Mouse (Mus musculus) heart, embryonic 15.5 days (tissue): ENCODE results near the gene Arl2bp. TPM values are rescaled to one million over a fixed set of nuclear protein-coding genes. Genes with fewer than 3 reads are reported as not detected.
A peak's percentile ranks its signal among the peaks of the same experiment; 100 is the strongest.

Experiments used
- ATAC-seq: fragments of 200-750 bp; cut with Nextera tagmentation; replicated peaks from 2 replicates; pipeline ENCODE4 v1.8.0; 2017; ENCODE audit warnings: low read depth, moderate TSS enrichment; ENCODE audit not compliant: insufficient number of reproducible peaks, insufficient read depth, low FRiP score
- H3K27ac ChIP-seq: fragments of 300-500 bp; sonication (generic); 2 replicates; pipeline ENCODE4 v1.5.1; 2015; ENCODE audit warnings: mild to moderate bottlenecking, inconsistent platforms
- H3K27me3 ChIP-seq: fragments of 300-500 bp; sonication (generic); 2 replicates; pipeline ENCODE4 v1.6.1; 2015; ENCODE audit warnings: inconsistent platforms
- H3K36me3 ChIP-seq: fragments of 300-500 bp; sonication (generic); 2 replicates; pipeline ENCODE4 v1.6.1; 2015; ENCODE audit warnings: mild to moderate bottlenecking, inconsistent platforms
- H3K4me1 ChIP-seq: fragments of 300-500 bp; sonication (generic); replicated peaks from 2 replicates; pipeline ENCODE4 v1.6.1; 2015; ENCODE audit warnings: inconsistent platforms
- H3K4me2 ChIP-seq: fragments of 300-500 bp; sonication (generic); 2 replicates; pipeline ENCODE4 v1.6.1; 2015; ENCODE audit warnings: inconsistent platforms, mild to moderate bottlenecking, moderate library complexity
- H3K4me3 ChIP-seq: fragments of 300-500 bp; sonication (generic); 2 replicates; pipeline ENCODE4 v1.5.1; 2015; ENCODE audit warnings: mild to moderate bottlenecking, inconsistent platforms
- H3K9ac ChIP-seq: fragments of 300-500 bp; sonication (generic); 2 replicates; pipeline ENCODE4 v1.6.1; 2015; ENCODE audit warnings: mild to moderate bottlenecking, inconsistent platforms
- H3K9me3 ChIP-seq: fragments of 300-500 bp; sonication (generic); replicated peaks from 2 replicates; pipeline ENCODE4 v1.6.1; 2016; ENCODE audit warnings: inconsistent platforms
- WGBS: fragments of 180-500 bp; shearing (Covaris S2); methylation state at CpG from one replicate; pipeline ENCODE4 v1.1.7; 2015; ENCODE audit warnings: mixed read lengths; 5-methylcytosine and 5-hydroxymethylcytosine counted together
- polyA plus RNA-seq: library from polyadenylated mRNA; unstranded; fragments of >200 nt; fragmentation: Nextera tagmentation; extraction: Ambion mirVana; gene quantifications from 2 replicates; pipeline ENCODE4 v1.2.1, GENCODE M21; 2015

The Arl2bp gene
- 112 and 121 TPM in 2 replicates for polyA plus RNA-seq

GRCm38 (mm10) chr8:94666456-94667308 lies at the start of gene Arl2bp:
Arl2bp (plus strand) TSS chr8:94666600.
- H3K9ac ChIP-seq = peak within 1 kb of the TSS; percentile 81
- under 1% methylated on average over 74 of the region's 74 CpGs for WGBS
- peak within 1 kb of the TSS; percentile 74 for H3K4me3 ChIP-seq
- peak within 1 kb of the TSS; percentile 72 for H3K4me2 ChIP-seq
- H3K36me3 ChIP-seq = peaks cover 19% of the 10 kb centered on the region
- H3K27ac ChIP-seq = peak within 1 kb of the TSS; percentile 79
- peaks cover 11% of the 10 kb centered on the region; the same call in 1 of the 2 replicates for H3K4me1 ChIP-seq
- peak; percentile 100 for ATAC-seq
- no peaks in the 10 kb centered on the region for H3K27me3 ChIP-seq
- no peaks in the 10 kb centered on the region for H3K9me3 ChIP-seq

- Histone ChIP-seq H3K9me3 (no peaks in the 10 kb centered on the region), H3K27me3 (no peaks in the 10 kb centered on the region), H3K4me3 (no peak overlapping the region), H3K4me1 (no peaks in the 10 kb centered on the region), H3K4me2 (no peak overlapping the region), H3K9ac (no peak overlapping the region), H3K27ac (no peak overlapping the region), H3K36me3 (peaks cover 17% of the 10 kb centered on the region)
- WGBS = 86% methylated on average over 1 of the region's 1 CpGs
- no peak for ATAC-seq
Observed at GRCm38 (mm10) chr8:94624885-94625284, 41.5 kb upstream of the Arl2bp start.

- no peak overlapping the region for H3K9ac ChIP-seq
- H3K4me2 ChIP-seq = no peak overlapping the region
- peaks cover 71% of the 10 kb centered on the region for H3K36me3 ChIP-seq
- no peak overlapping the region for H3K4me3 ChIP-seq
- H3K9me3 ChIP-seq = no peaks in the 10 kb centered on the region
- 87% methylated on average over 2 of the region's 2 CpGs for WGBS
- H3K4me1 ChIP-seq = no peaks in the 10 kb centered on the region
- H3K27ac ChIP-seq = no peak overlapping the region
- no peak for ATAC-seq
- H3K27me3 ChIP-seq = no peaks in the 10 kb centered on the region
Observed at GRCm38 (mm10) chr8:94633564-94634194, 32.7 kb upstream of the Arl2bp start.

GRCm38 (mm10) chr8:94634211-94634610 lies 32.2 kb upstream of the Arl2bp start:
- no peaks in the 10 kb centered on the region for H3K4me1 ChIP-seq
- no peaks in the 10 kb centered on the region for H3K27me3 ChIP-seq
- no peak overlapping the region for H3K4me3 ChIP-seq
- peaks cover 74% of the 10 kb centered on the region for H3K36me3 ChIP-seq
- no peak overlapping the region for H3K9ac ChIP-seq
- no peaks in the 10 kb centered on the region for H3K9me3 ChIP-seq
- H3K27ac ChIP-seq = no peak overlapping the region
- H3K4me2 ChIP-seq = no peak overlapping the region
- no peak for ATAC-seq

GRCm38 (mm10) chr8:94641183-94641582 lies 25.2 kb upstream of the Arl2bp start:
- Histone ChIP-seq H3K9ac (no peak overlapping the region), H3K9me3 (no peaks in the 10 kb centered on the region), H3K27ac (no peak overlapping the region), H3K4me2 (no peak overlapping the region), H3K36me3 (peaks cover 79% of the 10 kb centered on the region), H3K4me3 (no peak overlapping the region), H3K27me3 (no peaks in the 10 kb centered on the region), H3K4me1 (no peaks in the 10 kb centered on the region)
- 71% methylated on average over 2 of the region's 2 CpGs for WGBS
- ATAC-seq = no peak

GRCm38 (mm10) chr8:94641938-94642337 lies 24.5 kb upstream of the Arl2bp start:
- no peaks in the 10 kb centered on the region for H3K27me3 ChIP-seq
- H3K27ac ChIP-seq = no peak overlapping the region
- H3K4me2 ChIP-seq = no peak overlapping the region
- H3K36me3 ChIP-seq = peaks cover 79% of the 10 kb centered on the region
- no peaks in the 10 kb centered on the region for H3K4me1 ChIP-seq
- H3K9ac ChIP-seq = no peak overlapping the region
- ATAC-seq = no peak
- H3K9me3 ChIP-seq = no peaks in the 10 kb centered on the region
- no peak overlapping the region for H3K4me3 ChIP-seq
- 94% methylated on average over 3 of the region's 3 CpGs for WGBS

- no peak for ATAC-seq
- Histone ChIP-seq H3K9me3 (no peaks in the 10 kb centered on the region), H3K27me3 (no peaks in the 10 kb centered on the region), H3K36me3 (peaks cover 68% of the 10 kb centered on the region), H3K4me2 (no peak overlapping the region), H3K4me1 (no peaks in the 10 kb centered on the region), H3K4me3 (no peak overlapping the region), H3K27ac (no peak overlapping the region), H3K9ac (no peak overlapping the region)
- WGBS = 44% methylated on average over 1 of the region's 1 CpGs
Observed at GRCm38 (mm10) chr8:94645202-94645601, 21.2 kb upstream of the Arl2bp start.

- Histone ChIP-seq H3K27ac (no peak overlapping the region), H3K4me1 (no peaks in the 10 kb centered on the region), H3K27me3 (no peaks in the 10 kb centered on the region), H3K9ac (no peak overlapping the region), H3K4me2 (no peak overlapping the region), H3K36me3 (peaks cover 60% of the 10 kb centered on the region), H3K9me3 (no peaks in the 10 kb centered on the region), H3K4me3 (no peak overlapping the region)
- 86% methylated on average over 3 of the region's 3 CpGs for WGBS
- ATAC-seq = no peak
Observed at GRCm38 (mm10) chr8:94646165-94646564, 20.2 kb upstream of the Arl2bp start.

GRCm38 (mm10) chr8:94649496-94649895 lies 16.9 kb upstream of the Arl2bp start:
- Histone ChIP-seq H3K9ac (no peak overlapping the region), H3K9me3 (no peaks in the 10 kb centered on the region), H3K4me2 (no peak overlapping the region), H3K36me3 (peaks cover 65% of the 10 kb centered on the region), H3K4me1 (no peaks in the 10 kb centered on the region), H3K27ac (no peak overlapping the region), H3K27me3 (no peaks in the 10 kb centered on the region), H3K4me3 (no peak overlapping the region)
- ATAC-seq = no peak
- 59% methylated on average over 3 of the region's 3 CpGs for WGBS

GRCm38 (mm10) chr8:94652951-94653350 lies 13.4 kb upstream of the Arl2bp start:
- H3K4me1 ChIP-seq = no peaks in the 10 kb centered on the region

GRCm38 (mm10) chr8:94654994-94655393 lies 11.4 kb upstream of the Arl2bp start:
- Histone ChIP-seq H3K9me3 (no peaks in the 10 kb centered on the region), H3K9ac (no peak overlapping the region), H3K27me3 (no peaks in the 10 kb centered on the region), H3K36me3 (peaks cover 56% of the 10 kb centered on the region), H3K4me2 (no peak overlapping the region), H3K27ac (no peak overlapping the region), H3K4me1 (no peaks in the 10 kb centered on the region), H3K4me3 (no peak overlapping the region)
- no peak for ATAC-seq

More at GRCm38 (mm10) chr8:94652951-94653350, 13.4 kb upstream of the Arl2bp start:
- Histone ChIP-seq H3K4me2 (no peak overlapping the region), H3K9me3 (no peaks in the 10 kb centered on the region), H3K27ac (no peak overlapping the region), H3K36me3 (peaks cover 59% of the 10 kb centered on the region), H3K9ac (no peak overlapping the region), H3K27me3 (no peaks in the 10 kb centered on the region), H3K4me3 (no peak overlapping the region)
- ATAC-seq = no peak
- 95% methylated on average over 3 of the region's 3 CpGs for WGBS
